Mouse (Mus musculus): ENCODE measurements around the gene Gm11541. TPM values are rescaled to one million over a fixed set of nuclear protein-coding genes. Genes with fewer than 3 reads are reported as not detected.

Gm11541 gene
- polyA plus RNA-seq, 1 experiment from 2014 or later, result not detected

DNA sequence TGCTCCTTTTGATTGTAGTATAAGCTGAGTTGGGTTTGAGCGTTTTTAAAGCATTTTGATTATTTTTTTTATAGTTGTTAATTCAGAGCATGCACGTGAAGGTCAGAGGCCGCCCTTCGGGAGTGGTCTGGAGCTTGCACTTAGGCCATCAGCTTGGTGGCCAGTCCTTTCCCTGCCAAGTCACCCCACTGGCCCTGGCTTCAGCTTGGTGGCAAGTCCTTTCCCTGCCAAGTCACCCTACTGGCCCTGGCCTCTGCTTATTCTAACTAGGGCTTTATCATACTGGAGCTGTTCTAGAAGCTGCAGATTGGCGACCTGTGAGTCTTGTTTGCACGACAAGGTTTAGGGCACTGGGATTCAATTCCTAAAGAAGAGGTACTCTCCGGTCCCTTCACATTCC lies 21.9 kb downstream of the Gm11541 start:
- H3K27ac ChIP-seq (ENCODE audit: low read depth, low read length), result no peak overlapping the region
- no peaks in the 10 kb centered on the region for H3K4me1 ChIP-seq (replicated peaks; ENCODE audit: control insufficient read depth, insufficient read depth, low read length)
- DNase-seq (ENCODE audit: low spot score) (no peak), ATAC-seq (replicated peaks; ENCODE audit: low FRiP score) (no peak)
- no peaks in the 10 kb centered on the region for H3K9me3 ChIP-seq (ENCODE audit: control insufficient read depth, low read length)
- 78% methylated on average over 7 of the region's 7 CpGs for WGBS
- no peaks in the 10 kb centered on the region for H3K27me3 ChIP-seq (replicated peaks; ENCODE audit: control insufficient read depth, insufficient read depth, low read length)
- H3K9ac ChIP-seq (ENCODE audit: low read depth, low read length), result no peak overlapping the region
- H3K4me2 ChIP-seq, result no peak overlapping the region
- no peaks in the 10 kb centered on the region for H3K36me3 ChIP-seq (ENCODE audit: control insufficient read depth, insufficient read depth, low read length)
- no peak overlapping the region for H3K4me3 ChIP-seq (ENCODE audit: low read depth, low read length)

DNA sequence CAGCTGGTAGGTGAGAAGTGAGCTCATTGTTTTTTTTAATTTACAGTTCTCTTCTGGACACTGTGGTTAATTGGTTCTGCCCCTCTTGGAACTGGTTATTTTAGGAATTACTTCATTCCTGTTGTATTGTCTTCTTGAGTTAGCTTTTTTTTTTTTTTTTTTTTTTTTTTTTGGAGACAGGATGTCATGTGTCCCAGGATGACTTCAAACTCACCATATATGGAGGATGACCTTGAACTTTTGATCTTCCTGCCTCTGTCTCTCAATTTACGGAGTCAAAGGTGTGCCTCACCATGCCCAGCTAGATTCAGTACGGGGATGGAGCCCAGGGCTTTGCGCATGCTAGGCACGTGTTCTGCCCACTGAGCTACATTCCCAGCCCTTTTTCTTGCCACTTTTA lies 22.7 kb downstream of the Gm11541 start:
- H3K9me3 ChIP-seq (ENCODE audit: control insufficient read depth, low read length), result no peaks in the 10 kb centered on the region
- 79% methylated on average over 4 of the region's 4 CpGs for WGBS
- H3K9ac ChIP-seq (ENCODE audit: low read depth, low read length), result no peak overlapping the region
- peaks cover under 1% of the 10 kb centered on the region for H3K4me1 ChIP-seq (replicated peaks; ENCODE audit: control insufficient read depth, insufficient read depth, low read length)
- ATAC-seq (replicated peaks; ENCODE audit: low FRiP score) (no peak), DNase-seq (ENCODE audit: low spot score) (no peak)
- H3K27me3 ChIP-seq (replicated peaks; ENCODE audit: control insufficient read depth, insufficient read depth, low read length), result no peaks in the 10 kb centered on the region
- H3K4me2 ChIP-seq, result no peak overlapping the region
- H3K4me3 ChIP-seq (ENCODE audit: low read depth, low read length), result no peak overlapping the region
- no peaks in the 10 kb centered on the region for H3K36me3 ChIP-seq (ENCODE audit: control insufficient read depth, insufficient read depth, low read length)
- no peak overlapping the region for H3K27ac ChIP-seq (ENCODE audit: low read depth, low read length)

GRCm38 (mm10) chr11:94680639-94681038 lies 23.7 kb downstream of the Gm11541 start:
- H3K4me3 ChIP-seq (ENCODE audit: low read depth, low read length), result no peak overlapping the region
- ATAC-seq (replicated peaks; ENCODE audit: low FRiP score) (no peak), DNase-seq (ENCODE audit: low spot score) (no peak)
- no peaks in the 10 kb centered on the region for H3K9me3 ChIP-seq (ENCODE audit: control insufficient read depth, low read length)
- no peak overlapping the region for H3K4me2 ChIP-seq
- H3K9ac ChIP-seq (ENCODE audit: low read depth, low read length), result no peak overlapping the region
- no peaks in the 10 kb centered on the region for H3K27me3 ChIP-seq (replicated peaks; ENCODE audit: control insufficient read depth, insufficient read depth, low read length)
- H3K36me3 ChIP-seq (ENCODE audit: control insufficient read depth, insufficient read depth, low read length), result no peaks in the 10 kb centered on the region
- H3K4me1 ChIP-seq (replicated peaks; ENCODE audit: control insufficient read depth, insufficient read depth, low read length), result peaks cover 7% of the 10 kb centered on the region
- H3K27ac ChIP-seq (ENCODE audit: low read depth, low read length), result no peak overlapping the region

DNA sequence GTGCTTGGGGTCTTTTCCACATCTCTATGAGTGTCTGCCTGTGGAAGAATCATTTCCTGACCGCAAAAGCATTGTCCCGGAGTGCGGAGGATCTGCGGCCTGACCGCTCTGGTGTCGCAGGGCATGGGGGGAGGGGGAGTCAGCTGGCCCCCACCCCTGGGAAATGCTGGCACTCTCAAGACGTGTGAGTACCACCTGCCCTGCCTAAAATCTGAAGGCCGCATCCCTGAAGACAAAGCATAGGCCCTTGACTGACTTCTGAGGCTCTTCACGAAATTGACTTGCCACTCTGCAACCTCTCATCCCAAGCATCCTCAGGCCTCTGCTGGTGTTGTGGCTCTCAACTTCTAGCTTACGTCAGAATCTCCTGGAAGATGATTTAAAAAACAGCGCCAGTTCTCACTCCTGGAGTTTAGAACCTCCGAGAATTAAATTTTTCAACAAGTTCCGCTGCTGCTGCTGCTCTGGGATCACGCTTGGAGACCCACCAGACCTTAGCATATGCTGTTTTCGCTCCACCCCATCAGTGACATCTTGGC lies 26.6 kb downstream of the Gm11541 start:
- H3K4me2 ChIP-seq, result peak overlapping the region; percentile 87
- no peaks in the 10 kb centered on the region for H3K27me3 ChIP-seq (replicated peaks; ENCODE audit: control insufficient read depth, insufficient read depth, low read length)
- DNase-seq (ENCODE audit: low spot score) (no peak), ATAC-seq (replicated peaks; ENCODE audit: low FRiP score) (no peak)
- peak overlapping the region; percentile 96 for H3K4me3 ChIP-seq (ENCODE audit: low read depth, low read length)
- peak overlapping the region; percentile 96 for H3K9ac ChIP-seq (ENCODE audit: low read depth, low read length)
- no peak overlapping the region for H3K27ac ChIP-seq (ENCODE audit: low read depth, low read length)
- WGBS, result 34% methylated on average over 15 of the region's 15 CpGs
- no peaks in the 10 kb centered on the region; the same call in 1 of the 2 replicates for H3K36me3 ChIP-seq (ENCODE audit: control insufficient read depth, insufficient read depth, low read length)
- peaks cover 11% of the 10 kb centered on the region for H3K4me1 ChIP-seq (replicated peaks; ENCODE audit: control insufficient read depth, insufficient read depth, low read length)
- no peaks in the 10 kb centered on the region for H3K9me3 ChIP-seq (ENCODE audit: control insufficient read depth, low read length)

GRCm38 (mm10) chr11:94676754-94677606 lies 27.3 kb downstream of the Gm11541 start, which contains the start of gene Xylt2:
Gene Xylt2 (minus strand): TSS chr11:94677515.
- H3K27ac ChIP-seq (ENCODE audit: low read depth, low read length), result peak within 1 kb of the TSS; percentile 80
- peak; percentile 96 for ATAC-seq (replicated peaks; ENCODE audit: low FRiP score)
- DNase-seq (ENCODE audit: low spot score), result peak; percentile 92
- H3K27me3 ChIP-seq (replicated peaks; ENCODE audit: control insufficient read depth, insufficient read depth, low read length), result no peaks in the 10 kb centered on the region
- under 1% methylated on average over 82 of the region's 82 CpGs for WGBS
- H3K4me2 ChIP-seq, result peak within 1 kb of the TSS; percentile 87
- no peaks in the 10 kb centered on the region; the same call in 1 of the 2 replicates for H3K36me3 ChIP-seq (ENCODE audit: control insufficient read depth, insufficient read depth, low read length)
- H3K4me1 ChIP-seq (replicated peaks; ENCODE audit: control insufficient read depth, insufficient read depth, low read length), result peaks cover 11% of the 10 kb centered on the region
- peak within 1 kb of the TSS; percentile 96 for H3K9ac ChIP-seq (ENCODE audit: low read depth, low read length)
- H3K9me3 ChIP-seq (ENCODE audit: control insufficient read depth, low read length), result no peaks in the 10 kb centered on the region
- peak within 1 kb of the TSS; percentile 96 for H3K4me3 ChIP-seq (ENCODE audit: low read depth, low read length)

- WGBS, result 37% methylated on average over 4 of the region's 4 CpGs
- ATAC-seq (replicated peaks; ENCODE audit: low FRiP score), result no peak
Measured at GRCm38 (mm10) chr11:94676308-94676707, 28.0 kb downstream of the Gm11541 start.

DNA sequence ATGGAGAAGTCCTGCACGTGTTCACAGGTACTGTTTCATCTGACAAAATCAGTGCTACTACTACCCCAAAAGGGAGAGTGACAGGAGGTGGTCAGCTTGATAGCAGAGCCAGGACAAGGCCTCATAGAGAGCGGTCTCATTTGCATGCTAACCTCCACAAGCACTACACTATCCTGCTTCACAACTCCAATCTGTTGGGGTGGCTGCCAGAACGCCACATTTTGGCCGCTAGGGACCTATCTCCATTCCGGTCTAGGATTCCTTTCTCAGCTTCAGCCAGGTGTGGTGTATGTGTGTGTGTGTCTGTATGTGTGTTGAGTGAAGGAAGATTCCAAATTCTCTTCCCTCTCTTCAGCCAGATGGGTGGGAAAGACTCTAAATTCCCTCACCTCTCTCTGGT lies 28.9 kb downstream of the Gm11541 start:
- Histone ChIP-seq H3K27ac (ENCODE audit: low read depth, low read length) (no peak overlapping the region), H3K9ac (ENCODE audit: low read depth, low read length) (no peak overlapping the region), H3K36me3 (ENCODE audit: control insufficient read depth, insufficient read depth, low read length) (no peaks in the 10 kb centered on the region; the same call in 1 of the 2 replicates), H3K4me3 (ENCODE audit: low read depth, low read length) (no peak overlapping the region), H3K4me1 (replicated peaks; ENCODE audit: control insufficient read depth, insufficient read depth, low read length) (peaks cover 11% of the 10 kb centered on the region), H3K9me3 (ENCODE audit: control insufficient read depth, low read length) (no peaks in the 10 kb centered on the region), H3K4me2 (no peak overlapping the region), H3K27me3 (replicated peaks; ENCODE audit: control insufficient read depth, insufficient read depth, low read length) (no peaks in the 10 kb centered on the region)
- ATAC-seq (replicated peaks; ENCODE audit: low FRiP score), result no peak
- DNase-seq (ENCODE audit: low spot score), result no peak
- WGBS, result 82% methylated on average over 5 of the region's 5 CpGs

More at GRCm38 (mm10) chr11:94676308-94676707, 28.0 kb downstream of the Gm11541 start:
- no peak for DNase-seq (ENCODE audit: low spot score)
- peaks cover 11% of the 10 kb centered on the region for H3K4me1 ChIP-seq (replicated peaks; ENCODE audit: control insufficient read depth, insufficient read depth, low read length)
- H3K4me3 ChIP-seq (ENCODE audit: low read depth, low read length), result peak overlapping the region; percentile 96
- no peak overlapping the region for H3K27ac ChIP-seq (ENCODE audit: low read depth, low read length)
- no peaks in the 10 kb centered on the region for H3K27me3 ChIP-seq (replicated peaks; ENCODE audit: control insufficient read depth, insufficient read depth, low read length)
- H3K36me3 ChIP-seq (ENCODE audit: control insufficient read depth, insufficient read depth, low read length), result no peaks in the 10 kb centered on the region; the same call in 1 of the 2 replicates
- H3K9ac ChIP-seq (ENCODE audit: low read depth, low read length), result peak overlapping the region; percentile 96
- no peaks in the 10 kb centered on the region for H3K9me3 ChIP-seq (ENCODE audit: control insufficient read depth, low read length)
- peak overlapping the region; percentile 87 for H3K4me2 ChIP-seq

GRCm38 (mm10) chr11:94674984-94675383 lies 29.3 kb downstream of the Gm11541 start:
- Histone ChIP-seq H3K9ac (ENCODE audit: low read depth, low read length) (no peak overlapping the region), H3K4me3 (ENCODE audit: low read depth, low read length) (no peak overlapping the region), H3K27ac (ENCODE audit: low read depth, low read length) (no peak overlapping the region), H3K9me3 (ENCODE audit: control insufficient read depth, low read length) (no peaks in the 10 kb centered on the region), H3K4me1 (replicated peaks; ENCODE audit: control insufficient read depth, insufficient read depth, low read length) (peaks cover 11% of the 10 kb centered on the region), H3K27me3 (replicated peaks; ENCODE audit: control insufficient read depth, insufficient read depth, low read length) (no peaks in the 10 kb centered on the region), H3K4me2 (no peak overlapping the region), H3K36me3 (ENCODE audit: control insufficient read depth, insufficient read depth, low read length) (peaks cover 3% of the 10 kb centered on the region; the same call in 1 of the 2 replicates)
- ATAC-seq (replicated peaks; ENCODE audit: low FRiP score) (no peak), DNase-seq (ENCODE audit: low spot score) (no peak)
- 77% methylated on average over 5 of the region's 5 CpGs for WGBS
